Mouse (Mus musculus): Measurements from ENCODE around the gene Aph1a. TPM values are rescaled to one million over a fixed set of nuclear protein-coding genes. Genes with fewer than 3 reads are reported as not detected.
"Not testable (repeated sequence)": the region's sequence is repeated elsewhere in the genome, so short reads cannot be mapped to it uniquely, and the experiment has no call there.

The Aph1a gene
- polyA plus RNA-seq (2015; fragmentation: Nextera tagmentation; extraction: Ambion mirVana): 30.1 and 31.8 TPM in 2 replicates

DNA sequence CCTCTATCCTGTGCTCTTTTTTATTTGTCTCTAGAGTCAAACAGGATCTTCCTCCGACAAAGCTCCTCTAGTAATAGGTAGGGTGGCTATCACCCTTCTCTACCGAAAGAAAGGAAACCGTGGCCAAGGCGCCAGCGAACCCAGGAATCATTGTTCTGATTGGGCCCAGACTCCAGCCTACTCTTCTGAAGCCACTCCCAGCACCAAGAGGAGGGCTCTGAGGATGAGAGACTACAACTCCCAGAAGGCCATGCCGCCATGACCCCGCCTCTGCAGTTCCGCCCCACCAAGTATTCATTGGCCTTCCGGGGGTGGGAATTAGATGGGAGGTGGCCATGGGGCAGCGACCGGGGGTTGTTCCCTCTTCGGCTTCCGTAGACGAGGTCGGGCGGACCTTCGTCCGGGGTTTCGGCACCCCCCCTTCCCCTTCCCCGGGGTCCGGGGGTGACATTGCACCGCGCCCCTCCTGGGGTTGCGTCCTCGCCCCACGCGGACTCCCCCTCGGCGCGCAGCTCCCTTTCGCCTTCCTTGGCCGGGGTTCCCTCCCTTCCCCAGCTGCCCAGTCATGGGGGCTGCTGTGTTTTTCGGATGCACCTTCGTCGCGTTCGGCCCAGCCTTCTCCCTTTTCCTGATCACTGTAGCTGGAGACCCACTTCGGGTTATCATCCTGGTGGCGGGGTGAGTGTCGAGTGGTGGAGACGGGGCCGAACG lies at the start of gene Aph1a:
Gene Aph1a (plus strand): TSS at position 364 of the 711 bp plus-strand sequence.
- H3K4me1 ChIP-seq (ENCODE audit: control insufficient read depth, insufficient read depth, low read depth, low read length): peaks cover 11% of the 10 kb centered on the region
- not testable (repeated sequence) for H3K9me3 ChIP-seq (ENCODE audit: control insufficient read depth, low read length); H3K36me3 ChIP-seq (ENCODE audit: control insufficient read depth, insufficient read depth, low read length); H3K27me3 ChIP-seq (replicated peaks; ENCODE audit: control insufficient read depth, insufficient read depth, low read length)
- peak; percentile 98 for ATAC-seq
- peak within 1 kb of the TSS; percentile 40 for H3K27ac ChIP-seq (ENCODE audit: low read depth, low read length)
- H3K4me3 ChIP-seq (ENCODE audit: low read length): peak within 1 kb of the TSS; percentile 75
- H3K4me2 ChIP-seq (ENCODE audit: low read length): peak within 1 kb of the TSS; percentile 78
- peak within 1 kb of the TSS; percentile 67 for H3K9ac ChIP-seq (ENCODE audit: low read depth, low read length)
- 0% methylated on average over 25 of the region's 43 CpGs for WGBS

DNA sequence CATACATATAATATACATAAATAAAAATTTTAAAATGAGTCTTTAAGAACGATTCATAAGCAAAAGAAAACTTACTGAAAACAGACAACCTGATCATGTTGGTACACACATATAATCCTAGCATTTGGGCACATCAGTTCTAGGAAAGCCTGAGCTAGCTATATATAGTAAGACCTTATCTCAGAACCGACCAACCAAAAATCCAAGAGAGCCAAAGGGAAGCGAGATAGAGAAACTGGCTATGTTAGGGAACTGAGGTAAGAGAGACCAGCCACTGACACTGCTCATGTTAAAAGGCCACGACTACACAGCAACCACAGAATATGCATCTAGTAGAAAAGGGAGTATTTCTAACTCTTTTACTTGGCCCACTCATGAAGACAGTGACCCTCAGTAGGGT lies 43.2 kb upstream of the Aph1a start:
- Histone ChIP-seq H3K27ac (ENCODE audit: low read depth, low read length) (no peak overlapping the region), H3K36me3 (ENCODE audit: control insufficient read depth, insufficient read depth, low read length) (peaks cover 32% of the 10 kb centered on the region), H3K4me3 (ENCODE audit: low read length) (no peak overlapping the region), H3K27me3 (replicated peaks; ENCODE audit: control insufficient read depth, insufficient read depth, low read length) (no peaks in the 10 kb centered on the region), H3K4me1 (ENCODE audit: control insufficient read depth, insufficient read depth, low read depth, low read length) (peaks cover 6% of the 10 kb centered on the region), H3K4me2 (ENCODE audit: low read length) (no peak overlapping the region), H3K9ac (ENCODE audit: low read depth, low read length) (no peak overlapping the region), H3K9me3 (ENCODE audit: control insufficient read depth, low read length) (no peaks in the 10 kb centered on the region)
- 91% methylated on average over 4 of the region's 4 CpGs for WGBS
- ATAC-seq: no peak

- Histone ChIP-seq H3K27ac (ENCODE audit: low read depth, low read length) (no peak overlapping the region), H3K4me2 (ENCODE audit: low read length) (no peak overlapping the region), H3K27me3 (replicated peaks; ENCODE audit: control insufficient read depth, insufficient read depth, low read length) (no peaks in the 10 kb centered on the region), H3K9ac (ENCODE audit: low read depth, low read length) (no peak overlapping the region), H3K4me1 (ENCODE audit: control insufficient read depth, insufficient read depth, low read depth, low read length) (peaks cover 8% of the 10 kb centered on the region), H3K4me3 (ENCODE audit: low read length) (no peak overlapping the region), H3K36me3 (ENCODE audit: control insufficient read depth, insufficient read depth, low read length) (peaks cover 27% of the 10 kb centered on the region), H3K9me3 (ENCODE audit: control insufficient read depth, low read length) (no peaks in the 10 kb centered on the region)
- ATAC-seq: no peak
- 96% methylated on average over 8 of the region's 8 CpGs for WGBS
Observed at GRCm38 (mm10) chr3:95851317-95851716, 42.5 kb upstream of the Aph1a start.

DNA sequence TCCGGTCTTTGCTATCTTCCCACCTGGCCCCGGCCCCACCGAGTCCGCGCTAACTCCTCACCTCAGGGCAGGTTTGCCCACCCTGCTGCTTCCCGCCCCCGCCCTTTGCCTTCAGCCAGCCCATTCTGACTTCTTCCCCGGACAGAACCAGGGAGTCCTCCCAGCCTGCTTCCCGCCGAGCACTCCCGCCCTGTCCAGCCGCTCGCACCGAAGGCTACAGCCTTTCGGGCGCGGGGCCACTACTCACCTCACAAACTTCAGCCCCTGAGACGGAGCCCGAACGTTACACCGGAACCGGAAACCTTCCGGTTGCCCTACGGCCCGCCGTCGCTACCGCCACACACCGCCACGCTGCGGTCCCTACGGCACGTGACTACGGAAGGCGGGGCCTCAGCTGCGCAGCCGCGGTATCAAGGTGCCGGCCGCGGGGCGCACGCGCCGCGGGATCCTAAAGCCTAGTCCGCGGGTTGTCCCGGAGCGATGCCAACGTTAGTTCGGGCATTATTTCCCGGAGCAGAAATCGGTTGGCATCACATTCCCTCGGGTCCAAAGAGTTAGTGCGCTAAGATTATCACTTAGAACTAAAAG lies 38.2 kb upstream of the Aph1a start, which contains the start of gene Prpf3:
Gene Prpf3 (minus strand): TSS at position 384 of the 588 bp plus-strand sequence.
- peak within 1 kb of the TSS; percentile 90 for H3K4me3 ChIP-seq (ENCODE audit: low read length)
- ATAC-seq: peak; percentile 99
- peaks cover 13% of the 10 kb centered on the region for H3K36me3 ChIP-seq (ENCODE audit: control insufficient read depth, insufficient read depth, low read length)
- no peaks in the 10 kb centered on the region for H3K27me3 ChIP-seq (replicated peaks; ENCODE audit: control insufficient read depth, insufficient read depth, low read length)
- H3K4me1 ChIP-seq (ENCODE audit: control insufficient read depth, insufficient read depth, low read depth, low read length): peaks cover 8% of the 10 kb centered on the region
- no peaks in the 10 kb centered on the region for H3K9me3 ChIP-seq (ENCODE audit: control insufficient read depth, low read length)
- peak within 1 kb of the TSS; percentile 80 for H3K27ac ChIP-seq (ENCODE audit: low read depth, low read length)
- WGBS: 0% methylated on average over 56 of the region's 56 CpGs
- H3K4me2 ChIP-seq (ENCODE audit: low read length): peak within 1 kb of the TSS; percentile 71
- peak within 1 kb of the TSS; percentile 83 for H3K9ac ChIP-seq (ENCODE audit: low read depth, low read length)

DNA sequence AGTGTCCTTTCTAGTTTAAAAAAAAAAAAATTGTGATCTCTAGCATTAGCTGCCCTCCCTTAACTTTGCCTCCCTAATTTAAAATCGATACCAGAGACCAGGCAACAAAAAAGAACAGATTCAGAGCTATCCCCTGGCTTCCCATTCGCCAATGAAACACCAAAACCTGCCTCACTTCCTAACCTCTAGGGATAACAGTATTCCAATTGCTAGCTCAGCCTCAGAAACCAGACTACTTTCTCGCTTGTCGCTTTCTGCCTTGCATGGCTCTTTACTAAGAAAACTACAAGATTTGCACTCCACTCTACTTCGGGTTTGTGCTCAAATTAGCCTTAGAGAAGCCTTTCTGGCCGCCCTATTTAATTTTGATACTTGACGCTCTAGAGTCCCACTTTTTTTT lies 37.7 kb upstream of the Aph1a start:
- peak; percentile 19 for ATAC-seq
- WGBS: 23% methylated on average over 7 of the region's 7 CpGs

DNA sequence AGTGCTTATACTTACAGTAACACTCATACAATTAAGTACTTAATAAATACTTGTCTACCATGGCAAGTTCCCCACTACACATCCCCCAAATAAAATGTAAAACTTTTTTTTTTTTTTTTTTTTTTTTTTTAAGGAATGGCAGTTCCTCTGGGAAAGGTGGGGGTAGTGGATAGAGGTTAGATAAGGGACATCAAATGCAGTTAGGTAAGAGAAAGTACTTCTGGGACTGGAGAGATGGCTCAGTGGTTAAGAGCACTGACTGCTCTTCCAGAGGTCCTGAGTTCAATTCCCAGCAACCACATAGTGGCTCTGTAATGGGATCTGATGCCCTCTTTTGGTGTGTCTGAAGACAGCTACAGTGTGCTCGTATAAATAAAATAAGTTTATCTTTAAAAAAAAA lies 36.7 kb upstream of the Aph1a start:
- not testable (repeated sequence) for H3K4me2 ChIP-seq (ENCODE audit: low read length); H3K9me3 ChIP-seq (ENCODE audit: control insufficient read depth, low read length); H3K36me3 ChIP-seq (ENCODE audit: control insufficient read depth, insufficient read depth, low read length); H3K27ac ChIP-seq (ENCODE audit: low read depth, low read length); H3K4me1 ChIP-seq (ENCODE audit: control insufficient read depth, insufficient read depth, low read depth, low read length); H3K27me3 ChIP-seq (replicated peaks; ENCODE audit: control insufficient read depth, insufficient read depth, low read length); H3K9ac ChIP-seq (ENCODE audit: low read depth, low read length); H3K4me3 ChIP-seq (ENCODE audit: low read length); ATAC-seq
- 87% methylated on average over 1 of the region's 1 CpGs for WGBS

More for the DNA sequence above, 37.7 kb upstream of the Aph1a start:
- Histone ChIP-seq H3K27me3 (replicated peaks; ENCODE audit: control insufficient read depth, insufficient read depth, low read length) (no peaks in the 10 kb centered on the region), H3K9ac (ENCODE audit: low read depth, low read length) (peak overlapping the region; percentile 83), H3K36me3 (ENCODE audit: control insufficient read depth, insufficient read depth, low read length) (peaks cover 13% of the 10 kb centered on the region), H3K4me1 (ENCODE audit: control insufficient read depth, insufficient read depth, low read depth, low read length) (peaks cover 8% of the 10 kb centered on the region), H3K9me3 (ENCODE audit: control insufficient read depth, low read length) (no peaks in the 10 kb centered on the region), H3K4me3 (ENCODE audit: low read length) (peak overlapping the region; percentile 90), H3K4me2 (ENCODE audit: low read length) (peak overlapping the region; percentile 71), H3K27ac (ENCODE audit: low read depth, low read length) (peak overlapping the region; percentile 72)

- H3K9me3 ChIP-seq (ENCODE audit: control insufficient read depth, low read length); H3K4me3 ChIP-seq (ENCODE audit: low read length); H3K9ac ChIP-seq (ENCODE audit: low read depth, low read length); H3K36me3 ChIP-seq (ENCODE audit: control insufficient read depth, insufficient read depth, low read length); H3K27ac ChIP-seq (ENCODE audit: low read depth, low read length); H3K4me1 ChIP-seq (ENCODE audit: control insufficient read depth, insufficient read depth, low read depth, low read length); H3K4me2 ChIP-seq (ENCODE audit: low read length); ATAC-seq; H3K27me3 ChIP-seq (replicated peaks; ENCODE audit: control insufficient read depth, insufficient read depth, low read length): not testable (repeated sequence)
- WGBS: 82% methylated on average over 3 of the region's 3 CpGs
Observed at GRCm38 (mm10) chr3:95858278-95858677, 35.5 kb upstream of the Aph1a start.

DNA sequence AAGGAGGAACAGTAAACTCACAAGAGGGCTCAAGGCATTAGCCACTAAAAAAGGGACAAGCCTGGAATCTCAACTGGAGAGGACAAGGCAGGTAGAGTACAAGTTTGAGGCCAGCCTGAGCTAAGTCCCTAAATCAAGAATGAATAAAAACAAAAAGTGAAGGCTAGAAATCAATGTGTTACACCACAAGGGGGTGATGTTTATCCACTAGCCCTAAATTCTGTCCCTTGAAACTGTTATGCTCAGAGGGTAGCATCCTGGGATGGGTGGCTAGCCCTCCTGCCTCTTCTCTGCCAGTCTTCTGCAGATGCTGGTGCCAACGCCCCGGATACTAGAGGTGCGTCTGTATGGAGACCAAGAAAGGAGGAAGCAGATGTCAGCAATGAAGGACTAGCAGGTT lies 33.4 kb upstream of the Aph1a start:
- ATAC-seq: no peak
- Histone ChIP-seq H3K27ac (ENCODE audit: low read depth, low read length) (no peak overlapping the region), H3K4me1 (ENCODE audit: control insufficient read depth, insufficient read depth, low read depth, low read length) (peaks cover 2% of the 10 kb centered on the region; the same call in 1 of the 2 replicates), H3K27me3 (replicated peaks; ENCODE audit: control insufficient read depth, insufficient read depth, low read length) (no peaks in the 10 kb centered on the region), H3K4me3 (ENCODE audit: low read length) (no peak overlapping the region), H3K9me3 (ENCODE audit: control insufficient read depth, low read length) (no peaks in the 10 kb centered on the region), H3K36me3 (ENCODE audit: control insufficient read depth, insufficient read depth, low read length) (peaks cover 4% of the 10 kb centered on the region; the same call in 1 of the 2 replicates), H3K4me2 (ENCODE audit: low read length) (no peak overlapping the region), H3K9ac (ENCODE audit: low read depth, low read length) (no peak overlapping the region)
- 90% methylated on average over 3 of the region's 3 CpGs for WGBS

- Histone ChIP-seq H3K9ac (ENCODE audit: low read depth, low read length) (no peak overlapping the region), H3K4me3 (ENCODE audit: low read length) (no peak overlapping the region), H3K4me1 (ENCODE audit: control insufficient read depth, insufficient read depth, low read depth, low read length) (peaks cover 1% of the 10 kb centered on the region; the same call in 1 of the 2 replicates), H3K9me3 (ENCODE audit: control insufficient read depth, low read length) (no peaks in the 10 kb centered on the region), H3K27me3 (replicated peaks; ENCODE audit: control insufficient read depth, insufficient read depth, low read length) (no peaks in the 10 kb centered on the region), H3K4me2 (ENCODE audit: low read length) (no peak overlapping the region), H3K36me3 (ENCODE audit: control insufficient read depth, insufficient read depth, low read length) (peaks cover 4% of the 10 kb centered on the region; the same call in 1 of the 2 replicates), H3K27ac (ENCODE audit: low read depth, low read length) (no peak overlapping the region)
- WGBS: 77% methylated on average over 10 of the region's 10 CpGs
- ATAC-seq: no peak
Observed at GRCm38 (mm10) chr3:95861216-95861615, 32.6 kb upstream of the Aph1a start.
